Mouse (Mus musculus) cerebellum, adult 11 months (tissue): ENCODE measurements at regions not wholly inside any gene's neighbourhood (a gene's known extent, or its start where the extent isn't known, plus 50 kb on each side); places are given as distances from the start of the nearest gene placed in this dataset.

Source experiments
- DNase-seq: peaks from one replicate; pipeline ENCODE4 v3.0.0; 2022

DNA sequence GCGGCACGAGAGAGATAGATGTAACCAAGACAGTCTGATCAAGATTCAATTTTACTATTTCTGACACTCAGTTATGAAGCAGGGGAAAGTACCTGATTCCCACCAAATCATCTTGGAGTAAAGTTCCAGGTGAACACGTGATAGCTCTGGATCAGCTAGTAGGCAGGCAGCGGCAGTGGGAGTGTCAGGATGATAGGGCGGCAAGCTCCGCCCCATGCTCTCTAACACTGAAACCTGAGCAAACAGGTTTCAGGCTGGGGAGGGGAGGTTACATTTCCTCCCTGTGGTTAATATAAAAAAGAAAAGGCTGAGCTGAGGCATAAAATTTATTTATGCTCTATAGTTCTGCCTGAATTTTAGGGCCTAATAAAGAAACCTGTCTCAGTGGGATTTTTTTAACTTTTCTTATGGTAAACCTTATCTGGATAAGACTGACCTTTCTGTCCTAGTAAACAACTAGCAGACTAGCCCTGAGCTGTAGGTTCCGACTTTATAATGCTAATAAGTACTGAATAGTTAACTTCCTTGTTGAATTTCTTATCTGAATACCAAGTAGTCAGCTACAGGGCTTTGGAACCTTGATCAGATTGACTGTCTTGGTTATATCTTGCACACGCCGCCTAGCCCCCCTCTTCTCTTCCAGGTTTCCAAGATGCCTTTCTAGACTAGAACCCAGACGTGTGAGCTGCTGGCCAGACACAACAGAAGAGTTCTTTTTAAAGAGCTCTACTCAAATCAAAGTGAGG is 254.9 kb upstream of the Dab2 start:
- DNase-seq = no peak

DNA sequence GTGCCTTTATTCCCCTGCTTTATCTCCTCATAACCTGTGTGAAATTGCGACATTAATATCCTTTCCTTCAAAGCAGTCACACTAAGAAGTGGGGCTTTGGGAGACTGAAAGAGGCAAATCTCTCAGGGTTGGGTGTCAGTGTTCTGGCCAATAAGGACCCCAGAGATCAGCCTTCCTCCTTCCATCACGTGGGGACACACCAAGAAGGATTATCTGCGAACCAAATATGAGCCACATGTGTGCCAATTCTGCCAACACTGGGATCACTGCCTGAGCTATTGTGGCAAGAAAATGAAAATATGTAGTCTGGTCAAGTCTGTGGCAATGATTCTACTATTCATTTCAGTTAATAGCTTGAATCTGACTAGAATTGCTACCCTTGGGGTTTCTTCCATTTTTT is 243.9 kb upstream of the Dab2 start:
- no peak for DNase-seq

DNA sequence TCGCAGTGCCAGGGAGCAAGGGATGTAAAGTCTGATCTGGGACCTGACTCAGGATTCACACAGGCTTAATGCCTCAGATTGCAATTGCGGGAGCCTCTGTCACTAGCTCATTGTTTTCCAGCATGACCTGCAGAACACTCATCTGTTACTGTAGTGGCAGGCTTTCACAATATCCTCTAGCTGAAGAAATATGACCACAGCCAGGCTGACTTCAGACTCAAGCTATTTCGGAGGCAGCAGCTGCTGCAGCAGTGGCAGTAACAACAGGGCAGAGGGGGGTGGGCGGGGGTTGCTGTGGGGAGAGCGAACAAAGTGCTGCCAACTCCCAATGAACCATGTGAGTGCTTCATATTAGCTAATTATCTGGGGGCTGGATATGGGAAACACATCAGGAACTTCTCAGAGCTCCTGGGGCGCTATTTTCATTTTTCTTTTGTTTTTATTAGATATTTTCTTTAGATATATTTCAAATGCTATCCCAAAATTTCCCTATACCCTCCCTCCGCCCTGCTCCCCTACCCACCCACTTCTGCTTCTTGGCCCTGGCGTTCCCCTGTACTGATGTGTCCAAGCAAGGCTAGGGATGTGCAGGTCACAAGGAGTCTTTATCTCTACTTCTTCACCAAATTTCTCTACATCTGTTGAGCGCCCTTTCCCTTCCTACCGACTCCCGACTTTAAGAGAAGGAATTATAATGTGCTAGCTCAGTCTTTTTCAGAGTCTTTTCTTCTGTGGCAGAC is 242.5 kb upstream of the Dab2 start:
- no peak for DNase-seq

DNA sequence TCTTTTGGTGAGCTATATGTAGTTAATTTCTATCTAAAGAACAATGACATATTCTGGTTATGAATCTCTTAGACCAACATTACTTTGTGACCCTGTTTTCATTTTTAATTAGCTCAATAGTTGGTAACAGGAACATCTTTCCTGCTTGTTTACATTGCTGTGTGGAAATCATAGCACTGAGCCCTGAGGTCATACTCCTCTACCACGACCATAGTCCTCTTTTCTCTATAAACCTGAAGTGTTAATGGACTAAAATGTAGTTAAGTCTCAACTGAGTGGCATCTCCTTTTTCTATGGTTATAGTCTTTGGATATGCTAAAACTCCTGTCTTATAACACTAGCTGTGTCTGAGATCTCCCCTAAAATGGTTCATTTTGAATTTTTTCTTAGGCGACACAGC is 240.2 kb upstream of the Dab2 start:
- no peak for DNase-seq

DNA sequence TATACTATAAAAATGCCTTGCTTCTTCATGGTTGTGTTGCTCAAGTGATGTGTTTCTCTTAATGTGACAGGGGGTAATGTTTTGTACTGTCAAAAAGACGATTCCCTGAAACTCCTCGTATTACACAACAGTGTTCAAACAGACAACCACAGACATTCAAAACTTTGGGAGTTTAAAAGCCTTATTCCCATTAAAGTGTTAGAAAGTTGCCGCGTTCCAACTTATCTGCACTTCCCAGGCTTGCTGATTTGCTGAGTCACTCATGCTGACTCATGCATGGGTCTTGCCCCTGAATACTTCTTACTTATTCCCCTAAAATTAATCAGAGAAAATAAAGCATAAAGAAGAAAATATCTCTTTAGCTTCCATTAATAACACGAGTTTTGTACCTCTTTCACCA is 239.8 kb upstream of the Dab2 start:
- DNase-seq = no peak

DNA sequence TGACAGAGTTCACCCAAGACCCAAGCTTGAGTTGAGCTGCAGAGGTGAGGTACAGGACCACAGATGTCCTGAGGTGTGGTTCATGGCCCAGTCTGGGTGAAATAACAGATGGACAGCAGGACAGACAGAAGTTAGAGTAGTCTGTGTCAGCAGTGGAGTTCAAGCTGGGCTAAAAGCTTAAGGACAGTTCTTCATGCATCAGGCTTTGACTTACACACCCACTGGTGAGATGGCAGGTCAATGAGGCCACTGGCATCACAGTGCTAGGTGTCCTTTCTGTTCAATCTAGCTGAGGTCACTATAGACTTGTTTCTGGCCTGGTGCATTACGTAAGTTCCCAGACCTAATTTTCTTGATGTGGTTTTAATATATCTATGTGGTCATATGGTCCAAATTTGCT is 238.9 kb upstream of the Dab2 start:
- no peak for DNase-seq

DNA sequence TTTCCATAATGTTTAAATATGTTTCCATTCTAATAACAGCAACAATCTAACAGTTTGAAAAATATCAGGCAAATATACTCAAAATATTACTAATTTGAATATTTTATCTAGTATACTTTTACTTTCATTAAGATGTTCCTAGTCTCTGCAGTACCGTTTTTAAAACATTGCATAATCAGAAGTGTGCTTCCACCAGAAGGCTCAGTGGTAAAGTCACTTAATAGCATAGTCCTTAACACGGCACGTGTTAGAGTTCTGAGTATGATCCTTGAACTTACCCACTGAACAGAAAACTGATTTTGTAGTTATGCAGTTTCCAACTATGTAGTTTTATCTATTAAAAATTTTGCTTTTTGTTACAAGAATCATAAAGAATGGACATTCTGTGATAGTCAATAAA is 234.5 kb upstream of the Dab2 start:
- no peak for DNase-seq

DNA sequence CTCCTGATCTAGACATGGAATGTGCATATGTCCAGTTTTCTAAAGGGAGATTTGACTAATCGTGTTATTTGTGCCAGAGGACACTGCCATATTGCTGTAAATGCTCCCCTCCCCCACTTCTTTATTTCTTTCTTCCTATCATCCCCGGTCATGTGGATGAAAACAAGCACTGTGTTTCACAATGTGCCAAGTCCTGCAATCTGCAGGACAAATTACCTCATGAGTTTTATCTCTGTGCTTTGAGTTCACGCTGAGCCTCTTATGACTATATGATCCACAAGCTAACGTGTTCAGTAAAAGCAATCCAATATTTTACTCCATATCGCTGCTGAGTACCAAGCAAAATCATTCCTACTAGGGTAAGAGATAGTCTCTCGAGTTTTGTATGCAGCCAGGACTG is 232.2 kb upstream of the Dab2 start:
- DNase-seq = no peak

DNA sequence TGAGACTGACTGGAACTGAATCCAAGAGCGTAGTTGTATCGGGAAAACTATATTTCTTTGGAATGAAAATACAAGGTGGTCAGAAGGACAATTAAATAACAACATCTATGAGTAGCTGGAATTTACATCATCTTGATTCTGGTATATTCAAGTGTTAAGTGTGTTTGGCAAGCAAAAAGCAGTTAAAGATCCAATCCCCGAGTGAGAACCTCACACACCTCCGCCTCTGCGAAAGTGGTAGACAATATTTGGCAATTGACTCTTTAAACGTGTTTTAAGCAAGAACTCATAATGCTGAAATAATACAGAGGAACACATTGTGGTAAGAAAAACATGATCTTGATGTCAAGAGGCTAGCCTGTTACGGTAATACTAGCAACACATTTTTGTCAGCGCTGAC is 231.2 kb upstream of the Dab2 start:
- DNase-seq = no peak

DNA sequence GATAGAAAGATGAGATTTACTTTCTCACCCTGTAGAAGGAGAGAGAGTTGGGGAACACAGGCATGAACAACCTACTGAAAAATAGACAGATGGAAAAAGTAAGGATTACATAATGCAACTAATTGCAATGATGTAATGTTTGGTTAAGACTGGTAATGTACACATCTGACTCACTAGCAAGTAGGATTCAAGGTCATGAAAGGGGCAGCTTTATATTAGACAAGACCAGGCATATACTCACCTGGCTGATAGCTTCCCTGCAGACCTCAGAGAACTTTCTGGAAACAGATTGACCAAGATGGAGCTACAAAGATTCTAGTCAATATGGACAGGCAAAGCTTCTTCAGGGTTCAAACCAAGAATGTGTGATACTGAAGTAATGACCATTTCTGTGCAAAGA is 227.7 kb upstream of the Dab2 start:
- no peak for DNase-seq

DNA sequence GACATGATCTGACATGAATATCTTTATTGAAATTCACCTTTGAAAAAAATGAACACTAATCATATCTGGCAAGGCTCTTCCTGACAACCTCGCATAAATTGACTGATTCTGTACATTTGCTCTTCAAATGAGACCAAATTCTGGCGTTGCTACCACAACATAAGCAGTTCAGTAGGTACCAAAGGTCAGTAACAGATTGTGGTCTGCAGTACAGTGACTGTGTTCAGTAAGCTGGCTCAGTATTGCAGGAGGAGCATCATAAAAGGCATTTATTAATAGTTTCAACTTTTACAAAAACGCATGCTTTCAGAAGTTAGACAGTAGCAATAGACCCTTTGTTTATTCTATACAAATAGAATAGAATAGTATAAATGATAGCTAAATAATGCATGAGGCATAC is 226.7 kb upstream of the Dab2 start:
- DNase-seq = no peak

DNA sequence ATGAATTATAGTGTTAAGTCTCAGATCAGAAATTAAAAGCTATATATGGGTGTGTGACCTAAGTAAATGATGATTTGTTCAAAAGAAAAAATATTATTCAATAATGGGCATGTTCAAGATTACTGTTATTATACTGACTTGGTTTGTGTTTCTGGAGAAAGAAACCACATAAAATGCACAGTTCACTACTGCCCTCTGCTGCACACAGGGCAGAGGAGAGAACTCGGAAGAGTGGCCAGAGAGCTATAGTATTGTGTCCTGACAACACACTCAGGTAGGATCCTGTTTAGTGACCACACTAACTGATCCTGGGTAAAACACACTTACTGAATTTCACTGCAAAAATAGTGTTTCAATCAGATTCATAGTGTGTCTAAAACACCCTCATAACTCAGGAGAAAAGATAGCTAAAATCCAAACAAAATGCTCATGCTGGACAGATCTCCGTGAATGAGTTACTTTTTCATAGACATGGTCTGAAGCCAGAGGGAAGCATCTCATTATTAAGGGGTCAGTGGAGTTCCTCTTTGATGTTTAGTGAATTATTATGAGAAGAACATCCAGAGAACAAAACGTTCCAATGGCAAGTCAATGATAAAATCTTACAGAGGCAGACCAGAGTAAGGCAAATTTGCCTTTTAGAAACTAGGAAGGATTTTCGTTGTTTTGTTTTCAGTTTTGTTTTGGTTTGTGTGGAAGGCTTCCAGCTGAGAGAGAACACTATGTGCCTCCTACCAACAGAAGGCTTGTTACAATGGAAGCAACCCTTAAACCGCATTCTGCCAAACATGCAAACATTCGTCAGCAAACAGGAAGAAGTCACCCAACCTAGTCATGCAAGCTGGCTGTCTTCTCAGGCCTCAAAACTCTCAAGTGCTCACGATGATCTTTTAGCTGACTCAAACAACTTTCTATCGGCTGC is 218.6 kb upstream of the Dab2 start:
- DNase-seq = no peak

DNA sequence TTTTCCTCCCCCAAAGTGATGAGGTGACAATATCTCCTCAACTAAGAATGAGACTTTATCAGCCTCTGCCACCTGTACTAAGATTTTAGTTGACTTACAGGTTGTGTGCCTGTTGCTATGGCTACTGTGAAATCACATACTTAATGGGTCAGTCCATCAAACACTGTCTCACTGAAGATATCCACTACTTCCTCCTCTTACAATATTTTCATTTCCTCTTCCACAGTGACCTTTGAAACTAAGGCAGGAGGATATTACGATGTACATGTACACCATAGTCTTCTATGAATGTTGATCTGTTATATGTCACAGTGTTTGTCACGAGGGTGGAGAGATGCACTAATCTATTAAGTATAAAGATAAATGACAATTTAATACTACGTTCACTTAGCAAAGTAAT is 212.4 kb upstream of the Dab2 start:
- no peak for DNase-seq

DNA sequence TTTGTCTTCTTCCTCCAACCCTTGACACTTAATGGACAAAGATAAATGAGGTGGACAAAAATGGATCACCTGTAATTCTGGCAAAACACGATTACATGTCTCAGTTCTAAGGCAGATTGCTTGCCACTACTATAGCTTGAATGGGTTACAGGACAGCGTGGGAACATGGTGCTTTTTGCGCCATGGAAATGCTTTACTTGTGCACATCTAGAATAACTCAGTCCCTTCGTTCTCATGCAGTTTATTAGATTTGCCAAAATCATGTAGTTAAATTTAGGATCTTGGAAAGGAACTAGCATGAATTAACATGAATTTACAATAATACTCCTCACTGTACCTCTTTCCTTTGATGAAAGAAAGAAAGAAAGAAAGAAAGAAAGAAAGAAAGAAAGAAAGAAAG is 211.1 kb upstream of the Dab2 start:
- DNase-seq = no peak

DNA sequence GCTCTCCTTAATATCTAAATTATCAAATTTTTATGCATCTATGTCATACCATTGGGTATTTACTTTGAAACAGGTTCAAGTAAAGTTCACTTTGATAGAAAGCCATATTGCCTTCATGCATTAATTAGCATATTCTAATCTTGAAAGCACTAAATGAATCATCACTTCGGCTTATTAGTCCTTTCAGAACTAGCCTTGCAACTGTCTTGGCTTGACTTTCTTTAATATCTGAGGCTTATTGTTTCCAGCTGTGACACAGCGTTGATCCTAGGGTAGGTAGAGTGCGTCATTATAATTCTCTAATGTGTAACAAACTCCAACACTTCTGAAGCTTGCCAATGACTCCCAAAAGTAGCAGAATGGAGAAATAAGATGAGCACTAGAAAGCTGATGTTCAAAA is 169.9 kb upstream of the Dab2 start:
- DNase-seq = no peak

DNA sequence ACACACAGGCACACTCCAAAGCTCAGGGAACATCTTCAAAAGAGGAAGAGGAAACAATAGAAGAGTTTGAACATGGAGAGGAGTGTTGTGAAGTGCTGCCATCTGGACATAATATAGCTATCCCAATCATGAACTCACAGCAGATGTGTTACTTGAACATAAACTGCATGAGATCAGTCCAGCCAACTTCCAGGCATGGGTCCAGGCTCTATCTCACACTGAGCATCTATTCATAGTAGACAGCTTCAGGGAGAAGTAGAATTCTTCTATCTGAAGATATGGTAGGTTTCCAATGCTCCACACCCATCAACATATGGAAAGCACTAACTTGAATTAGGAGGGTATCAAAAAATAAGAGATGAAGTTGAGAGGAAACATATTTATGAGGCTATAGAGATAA is 167.4 kb upstream of the Dab2 start:
- DNase-seq = no peak

DNA sequence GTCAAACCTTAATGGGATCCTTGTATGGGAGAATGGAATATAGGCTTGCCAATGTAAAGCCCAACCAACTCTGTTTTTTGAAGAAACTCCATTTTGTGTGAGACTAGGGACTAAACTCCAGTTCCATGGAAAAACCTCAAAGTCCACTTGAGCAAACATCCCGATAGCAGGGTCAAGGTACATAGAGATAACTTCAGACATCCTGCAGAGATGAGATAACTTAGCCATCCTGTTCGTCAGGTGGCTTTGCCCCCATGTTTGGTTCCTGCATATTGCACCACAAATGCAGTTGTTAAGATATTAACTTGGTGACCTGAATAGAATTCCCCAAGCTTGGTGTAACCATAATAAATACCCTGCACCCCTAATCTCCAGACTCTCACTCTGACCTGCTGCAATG is 154.5 kb upstream of the Dab2 start:
- DNase-seq = no peak

DNA sequence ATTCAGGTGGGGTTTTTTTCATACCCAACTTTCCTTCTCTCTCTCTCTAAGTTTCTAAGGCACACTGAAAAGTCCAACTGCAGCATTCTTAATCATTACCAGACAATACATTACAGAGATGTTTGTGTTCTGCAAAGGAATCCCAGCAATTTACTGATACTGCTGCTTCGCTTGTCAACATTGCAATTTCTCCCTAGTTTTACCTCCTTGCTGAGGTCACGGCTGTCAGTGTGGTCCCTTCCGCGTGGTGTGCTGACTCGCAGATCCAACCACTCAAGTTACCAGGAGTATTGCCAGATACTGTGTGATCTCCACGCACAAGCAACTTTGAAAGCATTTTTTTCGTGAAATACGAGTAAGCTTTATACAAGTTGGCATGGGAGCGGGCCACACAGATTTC is 144.9 kb upstream of the Dab2 start:
- no peak for DNase-seq

DNA sequence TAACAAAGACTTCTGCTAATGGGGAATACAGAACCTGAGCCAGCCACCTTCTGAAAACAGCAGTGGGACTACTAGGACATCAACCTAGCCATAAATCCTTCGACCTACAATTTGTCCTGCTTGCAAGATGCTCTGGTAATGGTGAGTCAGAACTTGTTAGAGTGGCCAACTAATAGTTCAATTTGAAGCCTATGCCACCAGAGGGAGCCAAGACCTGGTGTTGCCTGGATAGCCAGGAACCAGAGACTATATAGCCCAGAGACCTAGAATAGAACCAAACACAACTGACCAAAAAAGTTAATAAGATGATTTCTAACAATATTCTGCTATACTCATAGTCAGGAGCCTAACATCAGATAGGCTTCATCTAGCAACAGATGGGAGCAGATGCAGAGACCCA is 119.3 kb upstream of the Dab2 start:
- no peak for DNase-seq

DNA sequence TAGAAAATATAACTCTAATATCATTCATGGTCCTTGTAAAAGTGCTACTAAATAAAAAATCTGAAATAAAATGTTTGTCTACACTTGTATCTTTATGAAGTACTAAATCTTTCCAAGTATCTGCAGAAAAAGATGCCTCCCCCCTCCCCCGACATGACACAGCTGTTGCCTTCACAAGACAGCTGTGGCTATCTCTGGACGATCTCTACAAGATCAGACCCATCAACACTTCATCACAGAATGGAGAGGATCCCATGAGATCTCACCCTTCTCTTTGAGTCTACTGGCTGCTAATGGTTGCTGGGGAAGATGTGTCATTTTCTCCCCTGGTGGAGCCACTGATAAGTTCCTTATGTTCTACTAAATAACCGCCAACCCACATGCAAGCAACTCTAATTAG is 116.0 kb upstream of the Dab2 start:
- DNase-seq = no peak

DNA sequence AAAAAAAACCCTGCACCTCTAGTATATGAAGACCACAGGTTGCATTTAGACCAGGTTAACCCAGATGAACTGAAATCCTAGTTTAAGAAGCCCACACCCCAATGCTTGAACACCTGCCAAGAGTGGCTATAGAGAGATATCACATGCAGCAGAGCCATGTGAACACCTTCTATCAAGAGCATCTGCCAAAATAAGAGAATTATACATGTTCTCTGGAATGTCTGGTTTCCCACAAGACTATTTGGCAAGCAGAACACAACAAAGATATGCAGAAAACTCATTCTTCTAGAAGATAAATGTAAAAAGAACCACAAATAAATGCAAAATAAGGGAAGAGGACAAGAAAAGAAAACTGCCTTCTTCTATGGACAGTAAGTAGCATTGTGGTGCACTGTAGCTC is 107.7 kb upstream of the Dab2 start:
- no peak for DNase-seq

DNA sequence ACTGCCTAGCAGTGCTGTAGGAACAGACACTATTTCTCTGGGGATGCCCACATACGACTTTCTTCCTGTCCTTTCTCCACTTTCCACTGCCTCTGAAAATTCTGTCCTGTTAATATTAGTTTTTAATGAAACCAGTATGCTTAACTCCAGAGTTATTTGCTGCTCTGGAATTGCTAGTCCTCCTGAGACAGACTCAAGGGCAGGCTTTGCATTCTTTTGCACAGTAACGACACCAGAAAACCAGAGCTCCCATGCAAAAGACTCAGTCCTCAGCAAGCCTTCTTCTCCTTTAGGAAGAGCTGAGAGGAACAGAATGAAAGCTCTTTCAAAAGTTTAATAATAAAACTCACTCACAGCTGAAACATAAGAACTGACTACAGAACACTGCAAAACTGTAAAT is 92.3 kb upstream of the Dab2 start:
- no peak for DNase-seq

DNA sequence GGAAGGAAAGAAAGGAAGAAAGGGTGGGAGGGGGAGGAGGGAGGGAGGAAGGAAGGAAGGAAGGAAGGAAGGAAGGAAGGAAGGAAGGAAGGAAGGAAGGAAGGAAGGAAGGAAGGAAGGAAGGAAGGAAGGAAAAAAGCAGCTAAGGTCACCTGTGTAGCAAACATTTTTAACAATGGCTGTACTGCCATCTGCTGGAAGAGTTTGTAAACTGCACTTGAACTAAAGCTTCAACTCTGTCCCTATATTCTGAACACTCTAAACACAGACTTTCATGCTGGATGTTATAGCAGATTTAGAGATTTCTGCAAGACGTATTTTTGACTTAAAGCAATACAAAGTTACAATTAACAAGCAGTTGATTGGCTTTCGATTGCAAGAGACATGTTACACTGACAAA is 90.3 kb upstream of the Dab2 start:
- peak; percentile 1 for DNase-seq

DNA sequence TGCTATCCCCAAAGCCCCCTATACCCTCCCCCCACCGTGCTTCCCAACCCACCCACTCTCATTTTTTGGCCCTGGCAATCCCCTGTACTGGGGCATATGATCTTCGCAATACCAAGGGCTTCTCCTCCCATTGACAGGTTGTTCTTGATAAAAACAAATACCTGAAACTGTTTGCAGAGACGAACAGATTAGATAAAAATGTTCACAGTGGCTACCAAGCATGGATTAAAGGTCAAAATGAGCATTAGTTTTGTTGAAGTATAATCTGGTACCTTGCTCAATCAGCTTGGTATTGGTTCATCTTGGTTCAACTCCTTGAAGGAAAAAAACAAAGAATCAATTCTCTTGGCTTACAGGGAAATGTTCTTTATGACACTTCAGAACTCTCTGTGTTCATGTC is 81.5 kb upstream of the Dab2 start:
- DNase-seq = no peak
